Mouse (Mus musculus): ENCODE results near the gene Arl10. TPM values are rescaled to one million over a fixed set of nuclear protein-coding genes. Genes with fewer than 3 reads are reported as not detected.

The Arl10 gene
- polyA plus RNA-seq, 1 experiment from 2014 or later, result 28.2 TPM

DNA sequence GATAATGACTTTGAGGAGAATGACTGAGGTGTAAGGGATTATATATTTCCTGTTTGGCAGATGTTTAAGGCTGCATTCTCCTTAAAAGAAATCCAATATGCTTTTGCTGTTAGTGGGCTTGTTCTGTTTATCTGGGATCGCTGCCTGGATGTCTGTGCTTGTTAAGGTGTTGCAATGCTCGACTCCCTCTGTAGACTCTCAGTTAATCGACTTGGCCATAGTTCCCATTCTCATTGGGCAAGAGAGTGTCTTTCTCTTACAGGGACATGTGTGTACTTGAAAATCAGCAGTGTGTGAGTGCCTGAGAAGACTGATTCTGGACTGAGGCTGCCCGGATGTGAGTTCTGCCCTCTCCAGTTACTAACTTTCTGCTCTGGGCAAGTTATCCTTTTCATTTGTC, 54.3 kb downstream of the Arl10 start:
- Histone ChIP-seq H3K36me3 (ENCODE audit: insufficient read depth) (0 out of 2 replicates have a peak, but pooled peaks cover 7% of the 10 kb centered on the region), H3K27me3 (ENCODE audit: insufficient read depth, low read length) (no peaks in the 10 kb centered on the region), H3K4me1 (ENCODE audit: insufficient read depth) (no peaks in the 10 kb centered on the region), H3K4me3 (ENCODE audit: low read depth, low read length) (no peak overlapping the region), H3K9me3 (ENCODE audit: low read depth, low read length) (no peaks in the 10 kb centered on the region), H3K9ac (no peak overlapping the region), H3K4me2 (no peak overlapping the region), H3K27ac (ENCODE audit: low read depth) (no peak overlapping the region)
- WGBS, result 74% methylated on average over 4 of the region's 4 CpGs
- ATAC-seq (ENCODE audit: insufficient read depth), result no peak
- no peak for DNase-seq
- TF ChIP-seq CTCF (IDR thresholded peaks at IDR 0.05; ENCODE audit: low read depth), result no peak

Small RNA genes within 50 kb of the gene (microRNA-seq; reads per million reads assigned to microRNA genes)
- not detected for gene Gm24195 (ENCODE audit: borderline number of aligned reads)

Other genes with a start within 250 kb of the Arl10 start
- gene Cplx2, start 203.7 kb upstream of the Arl10 start, polyA plus RNA-seq (2014; fragmentation: Nextera tagmentation; extraction: Ambion mirVana), result 12.2 TPM in 2 replicates
- 152 and 155 TPM in 2 replicates for gene Thoc3, start 106.2 kb upstream of the Arl10 start, polyA plus RNA-seq (2014; fragmentation: Nextera tagmentation; extraction: Ambion mirVana)
- gene Simc1, start 71.2 kb upstream of the Arl10 start, polyA plus RNA-seq (2014; fragmentation: Nextera tagmentation; extraction: Ambion mirVana), result 15.0 and 16.3 TPM in 2 replicates
- gene 4833439L19Rik, start 9.6 kb upstream of the Arl10 start, polyA plus RNA-seq (2014; fragmentation: Nextera tagmentation; extraction: Ambion mirVana), result 137 and 145 TPM in 2 replicates
- gene Nop16, start 15.1 kb downstream of the Arl10 start, polyA plus RNA-seq (2014; fragmentation: Nextera tagmentation; extraction: Ambion mirVana), result 70.2 and 84.2 TPM in 2 replicates
- gene Higd2a, start 15.2 kb downstream of the Arl10 start, polyA plus RNA-seq (2014; fragmentation: Nextera tagmentation; extraction: Ambion mirVana), result 167 and 171 TPM in 2 replicates
- gene Cltb, start 36.3 kb downstream of the Arl10 start, polyA plus RNA-seq (2014; fragmentation: Nextera tagmentation; extraction: Ambion mirVana), result 32.2 and 34.1 TPM in 2 replicates
- 103 and 106 TPM in 2 replicates for gene Faf2, start 46.8 kb downstream of the Arl10 start, polyA plus RNA-seq (2014; fragmentation: Nextera tagmentation; extraction: Ambion mirVana)
- gene Rnf44, start 118.9 kb downstream of the Arl10 start, polyA plus RNA-seq (2014; fragmentation: Nextera tagmentation; extraction: Ambion mirVana), result 59.9 and 63.4 TPM in 2 replicates
- gene Cdhr2, start 126.4 kb downstream of the Arl10 start, polyA plus RNA-seq (2014; fragmentation: Nextera tagmentation; extraction: Ambion mirVana), result 0.04 TPM in 1 of 2 replicates, not detected in the other
- gene Gprin1, start 174.9 kb downstream of the Arl10 start, polyA plus RNA-seq (2014; fragmentation: Nextera tagmentation; extraction: Ambion mirVana), result 0.34 and 0.53 TPM in 2 replicates
- gene Sncb, start 191.6 kb downstream of the Arl10 start, polyA plus RNA-seq (2014; fragmentation: Nextera tagmentation; extraction: Ambion mirVana), result not detected in 2 replicates
- gene Eif4e1b, start 209.0 kb downstream of the Arl10 start, polyA plus RNA-seq (2014; fragmentation: Nextera tagmentation; extraction: Ambion mirVana), result not detected in 2 replicates
- gene Tspan17, start 214.4 kb downstream of the Arl10 start, polyA plus RNA-seq (2014; fragmentation: Nextera tagmentation; extraction: Ambion mirVana), result 6.5 and 8.7 TPM in 2 replicates

Measured in lung, embryonic 14.5 days (tissue).